Comparison of ENCODE assay signal across 17 mouse cellular contexts in the genomic region with DNA sequence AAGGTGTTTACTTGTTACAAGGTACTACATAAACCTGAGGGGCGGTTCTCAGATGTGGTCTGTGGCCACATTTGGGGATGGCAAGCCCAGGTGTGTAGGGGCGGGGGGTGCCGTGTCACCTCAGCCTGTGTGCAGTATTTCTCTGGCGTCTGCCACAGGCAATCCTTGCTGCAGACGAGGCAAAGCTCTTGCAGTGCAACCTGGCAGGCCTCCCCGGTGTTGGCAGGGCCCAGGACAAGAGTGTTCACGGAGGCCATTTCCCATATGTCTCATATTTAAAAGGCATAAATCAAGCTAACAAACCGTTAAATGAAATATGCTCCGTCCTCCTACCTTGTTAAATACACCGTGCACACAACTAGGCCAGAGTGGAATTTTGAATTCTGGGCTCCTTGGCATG.
DNase-seq lines count a peak whose midpoint lies in the region; ATAC-seq and TF ChIP-seq lines count a peak whose summit lies in the region.
"Had no signal": no experiment of that assay in that cellular context is flagged by ENCODE, and none has a peak within 500 bp of the region (broad histone marks: within the 10 kb centered on the region; RNA-seq: fewer than 3 reads in every experiment).

No protein-coding gene starts in this region.

- ATAC-seq in embryonic facial prominence, embryonic 13.5 days (ENCODE audit: insufficient number of reproducible peaks, insufficient read depth, low FRiP score, low TSS enrichment, low read depth): peak; percentile 21; the same call in 1 of the 2 replicates
- ATAC-seq in embryonic facial prominence, embryonic 14.5 days (ENCODE audit: low read depth): no peak
- ATAC-seq: intestine, embryonic 15.5 days had no signal

- no peak overlapping the region for H3K4me3 ChIP-seq in embryonic facial prominence, embryonic 13.5 days
- H3K4me3 ChIP-seq in embryonic facial prominence, embryonic 10.5 days: no peak overlapping the region
- no peak overlapping the region for H3K4me3 ChIP-seq in embryonic facial prominence, embryonic 14.5 days (ENCODE audit: low read depth, low read length)
- H3K4me3 ChIP-seq: embryonic facial prominence, embryonic 15.5 days; intestine, embryonic 15.5 days; limb, embryonic 13.5 days; liver, embryonic 13.5 days had no signal

- 55% methylated on average over 10 of the region's 10 CpGs for WGBS in embryonic facial prominence, embryonic 13.5 days
- 86% methylated on average over 10 of the region's 10 CpGs for WGBS in embryonic facial prominence, embryonic 10.5 days
- WGBS in embryonic facial prominence, embryonic 14.5 days: 62% methylated on average over 10 of the region's 10 CpGs

- H3K4me2 ChIP-seq in embryonic facial prominence, embryonic 13.5 days: no peak overlapping the region
- no peak overlapping the region for H3K4me2 ChIP-seq in embryonic facial prominence, embryonic 14.5 days (ENCODE audit: low read depth, low read length)
- H3K4me2 ChIP-seq: embryonic facial prominence, embryonic 15.5 days; heart, embryonic 11.5 days; hindbrain, embryonic 14.5 days; intestine, embryonic 15.5 days; limb, embryonic 13.5 days; liver, embryonic 13.5 days; lung, embryonic 14.5 days had no signal

- DNase-seq in embryonic facial prominence, embryonic 10.5 days (ENCODE audit: low spot score): no peak
- peak; percentile 38 for DNase-seq in brain, embryonic 14.5 days (ENCODE audit: low read depth)
- DNase-seq in cerebellum, adult 8-10 months: peak; percentile 60
- peak; percentile 12 for DNase-seq in embryonic facial prominence, embryonic 14.5 days (ENCODE audit: low spot score)
- no peak for DNase-seq in spleen, adult 12 weeks (ENCODE audit: low spot score)
- no peak for DNase-seq in right cerebral cortex, adult 2 months (ENCODE audit: low spot score in 2 of 2)
- DNase-seq: liver, embryonic 13.5 days; lung, embryonic 14.5 days; retina, postnatal 1 day; thymus, postnatal 36 days had no signal

- no peaks in the 10 kb centered on the region for H3K4me1 ChIP-seq in embryonic facial prominence, embryonic 13.5 days
- H3K4me1 ChIP-seq in embryonic facial prominence, embryonic 10.5 days: peaks cover 10% of the 10 kb centered on the region; the same call in 1 of the 2 replicates
- no peaks in the 10 kb centered on the region for H3K4me1 ChIP-seq in embryonic facial prominence, embryonic 14.5 days (ENCODE audit: control insufficient read depth, insufficient read depth, low read length)
- H3K4me1 ChIP-seq: embryonic facial prominence, embryonic 15.5 days; intestine, embryonic 15.5 days; liver, embryonic 13.5 days had no signal

- no peak for TF ChIP-seq POLR2A in brain, embryonic 14.5 days (IDR thresholded peaks at IDR 0.05; ENCODE audit: borderline replicate concordance, extremely low read depth, insufficient read depth, insufficient read length, poor library complexity, severe bottlenecking)

- no peak overlapping the region for H3K9ac ChIP-seq in embryonic facial prominence, embryonic 13.5 days
- no peak overlapping the region for H3K9ac ChIP-seq in embryonic facial prominence, embryonic 14.5 days (ENCODE audit: low read depth, low read length)
- H3K9ac ChIP-seq: embryonic facial prominence, embryonic 15.5 days; hindbrain, embryonic 14.5 days; intestine, embryonic 15.5 days; limb, embryonic 13.5 days; liver, embryonic 13.5 days; lung, embryonic 14.5 days had no signal

- TF ChIP-seq CTCF in brain, embryonic 14.5 days (IDR thresholded peaks at IDR 0.05; ENCODE audit: borderline replicate concordance, extremely low read depth, insufficient read depth, insufficient read length): no peak

- no peaks in the 10 kb centered on the region for H3K9me3 ChIP-seq in embryonic facial prominence, embryonic 13.5 days
- no peaks in the 10 kb centered on the region for H3K9me3 ChIP-seq in embryonic facial prominence, embryonic 10.5 days
- H3K9me3 ChIP-seq in embryonic facial prominence, embryonic 14.5 days (ENCODE audit: control insufficient read depth, low read length): no peaks in the 10 kb centered on the region
- H3K9me3 ChIP-seq: embryonic facial prominence, embryonic 15.5 days; intestine, embryonic 15.5 days; limb, embryonic 13.5 days; liver, embryonic 13.5 days had no signal

- H3K27ac ChIP-seq in embryonic facial prominence, embryonic 13.5 days: no peak overlapping the region
- no peak overlapping the region for H3K27ac ChIP-seq in embryonic facial prominence, embryonic 10.5 days (replicated peaks)
- no peak overlapping the region for H3K27ac ChIP-seq in embryonic facial prominence, embryonic 14.5 days (replicated peaks; ENCODE audit: low read depth, low read length)
- H3K27ac ChIP-seq: embryonic facial prominence, embryonic 15.5 days; hindbrain, embryonic 14.5 days; intestine, embryonic 15.5 days; limb, embryonic 13.5 days; liver, embryonic 13.5 days had no signal

- peaks cover 55% of the 10 kb centered on the region for H3K27me3 ChIP-seq in embryonic facial prominence, embryonic 13.5 days
- peaks cover 36% of the 10 kb centered on the region for H3K27me3 ChIP-seq in embryonic facial prominence, embryonic 10.5 days (replicated peaks; ENCODE audit: low read depth, poor library complexity, severe bottlenecking)
- peaks cover 13% of the 10 kb centered on the region for H3K27me3 ChIP-seq in embryonic facial prominence, embryonic 14.5 days (replicated peaks; ENCODE audit: control insufficient read depth, insufficient read depth, low read length)
- H3K27me3 ChIP-seq: CH12.LX; intestine, embryonic 15.5 days had no signal

- no peaks in the 10 kb centered on the region for H3K36me3 ChIP-seq in embryonic facial prominence, embryonic 13.5 days
- H3K36me3 ChIP-seq in embryonic facial prominence, embryonic 10.5 days (replicated peaks): no peaks in the 10 kb centered on the region
- no peaks in the 10 kb centered on the region for H3K36me3 ChIP-seq in embryonic facial prominence, embryonic 14.5 days (ENCODE audit: control insufficient read depth, insufficient read depth, low read length)
- H3K36me3 ChIP-seq: embryonic facial prominence, embryonic 15.5 days; intestine, embryonic 15.5 days; limb, embryonic 13.5 days; liver, embryonic 13.5 days had no signal

Comparison
In these comparisons a context has a peak if more than half of its experiments do, and no peak if none do; other contexts are left out.
1. DNase-seq: peak in brain, embryonic 14.5 days (single experiment), cerebellum, adult 8-10 months (single experiment) and embryonic facial prominence, embryonic 14.5 days (single experiment); none in embryonic facial prominence, embryonic 10.5 days (single experiment), spleen, adult 12 weeks (single experiment) and right cerebral cortex, adult 2 months (0 of 2).